Mouse (Mus musculus): ENCODE measurements at regions not wholly inside any gene's neighbourhood (a gene's known extent, or its start where the extent isn't known, plus 50 kb on each side); places are given as distances from the start of the nearest gene placed in this dataset.
"Not testable (repeated sequence)": the region's sequence is repeated elsewhere in the genome, so short reads cannot be mapped to it uniquely, and the experiment has no call there.

GRCm38 (mm10) chr5:118464931-118465801 is 95.3 kb upstream of the Med13l start:
- DNase-seq (ENCODE audit: low spot score): peak; percentile 48

- DNase-seq (ENCODE audit: low spot score): peak; percentile 34
Observed at GRCm38 (mm10) chr5:118465991-118466750, 94.3 kb upstream of the Med13l start.

- no peak for DNase-seq (ENCODE audit: low spot score)
Observed at GRCm38 (mm10) chr5:118468739-118469138, 91.7 kb upstream of the Med13l start.

GRCm38 (mm10) chr5:118471569-118471968 is 88.9 kb upstream of the Med13l start:
- no peak for DNase-seq (ENCODE audit: low spot score)

GRCm38 (mm10) chr5:118472291-118472690 is 88.2 kb upstream of the Med13l start:
- DNase-seq (ENCODE audit: low spot score): no peak

GRCm38 (mm10) chr5:118473128-118473730 is 87.2 kb upstream of the Med13l start:
- DNase-seq (ENCODE audit: low spot score): no peak

- no peak for DNase-seq (ENCODE audit: low spot score)
Observed at GRCm38 (mm10) chr5:118476597-118476996, 83.9 kb upstream of the Med13l start.

GRCm38 (mm10) chr5:118477131-118478119 is 83.1 kb upstream of the Med13l start:
- no peak for DNase-seq (ENCODE audit: low spot score)

- no peak for DNase-seq (ENCODE audit: low spot score)
Observed at GRCm38 (mm10) chr5:118478120-118478768, 82.2 kb upstream of the Med13l start.

- peak; percentile 18 for DNase-seq (ENCODE audit: low spot score)
Observed at GRCm38 (mm10) chr5:118480000-118480399, 80.5 kb upstream of the Med13l start.

- no peak for DNase-seq (ENCODE audit: low spot score)
Observed at GRCm38 (mm10) chr5:118480965-118481793, 79.3 kb upstream of the Med13l start.

GRCm38 (mm10) chr5:118481794-118482049 is 78.8 kb upstream of the Med13l start:
- DNase-seq (ENCODE audit: low spot score): no peak

GRCm38 (mm10) chr5:118482598-118482997 is 77.9 kb upstream of the Med13l start:
- no peak for DNase-seq (ENCODE audit: low spot score)

GRCm38 (mm10) chr5:118483001-118483400 is 77.5 kb upstream of the Med13l start:
- no peak for DNase-seq (ENCODE audit: low spot score)

- no peak for DNase-seq (ENCODE audit: low spot score)
Observed at GRCm38 (mm10) chr5:118483532-118483931, 76.9 kb upstream of the Med13l start.

- DNase-seq (ENCODE audit: low spot score): no peak
Observed at GRCm38 (mm10) chr5:118485191-118485590, 75.3 kb upstream of the Med13l start.

- DNase-seq (ENCODE audit: low spot score): not testable (repeated sequence)
Observed at GRCm38 (mm10) chr5:118492522-118492921, 68.0 kb upstream of the Med13l start.

GRCm38 (mm10) chr5:118494649-118495477 is 65.6 kb upstream of the Med13l start:
- DNase-seq (ENCODE audit: low spot score): no peak

- DNase-seq (ENCODE audit: low spot score): no peak
Observed at GRCm38 (mm10) chr5:118495478-118495760, 65.1 kb upstream of the Med13l start.

GRCm38 (mm10) chr5:118501624-118502023 is 58.9 kb upstream of the Med13l start:
- no peak for DNase-seq (ENCODE audit: low spot score)
